Mouse (Mus musculus): ENCODE data around the gene Rag1.
A peak's percentile ranks its signal among the peaks of the same experiment; 100 is the strongest.

Gene Rag1

DNA sequence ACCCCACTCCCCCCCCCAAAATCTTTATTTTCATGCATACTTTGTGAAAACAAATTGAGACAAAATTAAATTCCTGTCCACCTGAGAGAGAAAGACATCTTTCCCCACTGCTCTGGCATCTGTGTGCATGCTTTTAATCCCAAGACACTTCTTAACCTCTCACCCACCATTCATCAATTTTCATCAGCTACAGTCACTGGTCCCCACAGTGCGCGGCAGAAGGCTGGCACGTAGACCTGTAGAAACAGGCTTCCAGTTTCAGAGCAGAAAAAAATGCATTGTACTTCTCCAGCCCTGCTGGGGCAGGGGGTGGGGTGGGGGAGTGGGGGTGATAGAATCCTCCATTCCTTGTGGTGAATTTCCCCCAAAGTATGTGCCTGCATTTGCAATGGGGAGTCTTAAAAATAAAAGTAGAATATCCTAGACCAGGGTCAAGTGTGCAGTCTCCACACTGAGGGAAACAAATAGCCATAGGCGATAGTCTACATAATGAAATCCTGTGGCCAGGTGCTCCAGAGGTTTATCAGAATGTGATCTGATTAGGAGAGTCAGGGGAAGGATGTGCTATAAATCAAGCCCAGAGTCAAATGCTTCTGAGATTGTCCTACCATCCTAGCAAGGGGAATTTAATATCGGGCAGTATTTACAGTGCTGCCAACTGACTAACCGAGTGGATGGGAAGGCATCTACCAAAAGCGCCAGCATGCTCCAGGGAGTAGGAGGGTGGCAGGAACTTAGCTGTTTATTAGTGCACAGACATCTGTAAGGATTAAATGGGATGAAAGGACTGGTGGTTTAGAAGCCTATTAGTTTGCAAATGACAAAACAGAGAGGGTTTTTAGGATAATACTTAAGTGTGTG, 10.1 kb downstream of the Rag1 start:
- no peak for DNase-seq (ENCODE audit: low spot score in 2 of 2)

DNA sequence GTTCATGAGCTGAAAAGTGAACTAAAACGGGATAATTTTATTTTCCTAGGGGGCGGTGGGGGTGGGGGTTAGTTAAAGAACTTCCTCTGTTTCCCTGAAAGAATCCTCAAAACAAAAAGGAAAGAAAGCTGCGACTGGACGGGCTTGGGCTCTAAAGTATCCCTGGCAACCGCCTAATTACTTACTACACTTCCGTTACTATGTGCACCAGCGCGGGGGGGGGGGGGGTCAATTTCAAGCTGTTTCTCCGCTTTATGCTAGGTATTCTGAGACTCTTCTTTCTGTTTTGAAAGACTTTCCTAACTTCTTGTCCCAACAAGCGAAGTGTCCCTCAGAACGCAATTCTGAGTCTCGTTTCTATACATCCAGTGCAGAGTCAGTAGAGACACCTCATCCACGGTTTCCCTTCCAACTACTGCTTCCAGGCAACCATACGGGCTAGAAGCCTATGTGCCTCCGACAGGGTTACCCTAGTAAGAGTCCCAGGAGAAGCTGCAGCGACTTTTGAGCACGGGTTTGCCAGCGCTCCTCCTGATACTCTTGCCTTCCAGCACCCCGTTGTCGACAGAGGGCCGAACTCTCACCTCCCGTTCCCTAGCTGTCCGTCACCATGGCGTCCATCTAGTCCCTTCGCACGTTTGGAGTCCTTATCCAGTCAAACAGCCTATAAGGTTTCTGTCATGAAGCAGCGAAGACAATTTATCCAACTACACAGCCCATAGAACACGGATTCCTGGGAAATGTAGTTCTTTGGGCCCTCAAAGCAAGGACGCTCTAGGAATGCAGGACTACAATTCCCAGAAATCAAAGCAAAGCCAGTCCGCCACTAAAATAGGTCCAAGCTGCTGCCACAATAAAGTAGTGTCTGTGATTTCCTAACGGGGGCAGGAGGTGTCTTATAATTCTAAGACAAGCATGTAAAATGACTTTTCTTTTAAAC, 20.7 kb downstream of the Rag1 start:
- DNase-seq (ENCODE audit: low spot score in 2 of 2) = peak; percentile 63 to 70

DNA sequence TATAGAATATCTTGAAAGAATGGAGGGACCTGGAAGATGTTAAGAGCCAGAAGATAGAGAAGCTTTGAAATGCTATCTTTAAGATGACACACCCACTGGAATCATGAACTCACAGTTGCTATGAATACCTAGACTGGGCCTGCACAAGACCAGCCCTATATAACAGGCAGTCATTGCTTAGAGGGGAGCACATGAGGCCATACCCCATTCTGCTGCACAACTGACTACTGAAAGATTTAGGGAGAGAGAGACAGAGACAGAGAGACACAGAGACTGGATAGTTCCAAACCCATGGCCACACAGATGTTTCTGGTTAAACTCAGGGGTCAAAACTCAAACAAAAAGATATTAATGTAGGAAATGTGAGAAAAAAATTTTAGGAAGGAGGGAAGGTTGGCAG, 22.1 kb downstream of the Rag1 start:
- no peak for DNase-seq (ENCODE audit: low spot score in 2 of 2)

DNA sequence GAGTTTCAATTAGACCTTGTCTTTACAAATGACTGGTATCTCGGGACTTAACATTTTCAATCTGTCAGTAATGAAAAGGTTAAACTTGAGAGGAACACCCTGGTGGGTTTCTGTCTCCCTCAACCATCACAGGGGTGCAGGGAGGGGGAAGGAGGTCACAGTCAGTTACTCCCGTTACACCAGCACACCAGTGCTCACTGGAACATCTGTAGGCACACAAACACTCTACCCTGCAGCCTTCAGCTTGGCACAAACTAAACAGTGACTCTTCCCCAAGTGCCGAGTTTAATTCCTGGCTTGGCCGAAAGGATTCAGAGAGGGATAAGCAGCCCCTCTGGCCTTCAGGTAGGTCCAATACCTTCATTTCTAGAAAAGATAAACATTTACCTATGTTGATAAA, 24.8 kb downstream of the Rag1 start, which contains the start of gene Rag2:
Gene Rag2, plus strand, starts transcription at position 193 of the 400 bp plus-strand sequence.
- no peak for DNase-seq (ENCODE audit: low spot score in 2 of 2)

DNA sequence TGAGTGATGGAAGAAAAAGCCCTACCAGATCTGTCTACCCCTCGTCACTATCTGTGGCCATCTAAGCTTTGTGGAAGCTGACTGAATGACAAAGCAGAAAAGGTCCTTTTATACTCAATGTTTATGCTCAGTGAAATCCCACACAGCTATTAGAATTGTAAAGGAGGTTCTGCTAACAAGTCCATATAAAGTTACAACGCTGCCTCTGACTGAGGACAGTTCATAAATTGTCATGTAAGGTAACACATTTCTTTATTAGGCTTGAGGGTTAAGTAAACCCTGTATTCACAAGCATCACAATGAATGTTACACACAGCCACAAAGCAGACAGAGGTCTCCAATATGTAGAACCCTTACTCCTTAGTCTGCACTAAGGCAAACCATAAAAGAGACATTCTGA, 25.3 kb downstream of the Rag1 start:
- no peak for DNase-seq (ENCODE audit: low spot score in 2 of 2)

DNA sequence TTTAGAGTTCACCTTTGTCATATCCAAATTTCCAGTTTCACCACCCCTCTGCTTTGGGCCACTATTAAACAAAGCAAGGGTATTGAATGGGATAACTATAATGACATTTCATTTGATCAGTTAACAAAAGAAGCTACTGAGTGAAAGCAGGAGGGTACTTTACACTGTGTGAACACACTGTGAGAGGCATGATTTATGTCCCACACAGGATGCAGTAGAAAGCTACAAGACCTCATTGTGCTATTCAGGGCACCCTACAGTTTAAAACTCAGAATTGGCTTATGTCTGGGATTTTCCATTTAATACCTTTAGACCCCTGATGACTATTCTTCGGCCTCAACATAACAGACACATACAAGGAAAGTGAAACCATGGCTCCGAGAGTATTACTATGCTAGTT, 26.3 kb downstream of the Rag1 start:
- DNase-seq (ENCODE audit: low spot score in 2 of 2) = no peak

DNA sequence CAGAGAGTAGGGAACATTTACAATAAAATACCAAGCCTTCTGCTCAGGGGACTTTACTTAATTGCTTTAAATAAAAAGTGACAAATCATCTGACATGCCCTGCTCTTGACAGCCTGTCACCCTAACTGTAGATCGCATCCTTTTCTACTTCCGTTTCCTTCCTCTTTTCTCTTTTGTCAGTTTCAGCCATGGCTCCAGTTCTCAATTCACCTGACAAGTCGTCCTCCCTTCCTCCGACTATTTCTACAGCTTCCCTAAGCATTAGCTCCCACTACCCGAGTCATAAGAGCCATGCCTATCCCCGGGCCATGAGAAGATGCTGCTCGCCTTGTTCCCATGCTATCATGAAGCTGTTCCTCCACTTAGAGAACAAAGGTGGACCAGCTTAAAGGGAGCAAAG, 27.7 kb downstream of the Rag1 start:
- no peak for DNase-seq (ENCODE audit: low spot score in 2 of 2)

DNA sequence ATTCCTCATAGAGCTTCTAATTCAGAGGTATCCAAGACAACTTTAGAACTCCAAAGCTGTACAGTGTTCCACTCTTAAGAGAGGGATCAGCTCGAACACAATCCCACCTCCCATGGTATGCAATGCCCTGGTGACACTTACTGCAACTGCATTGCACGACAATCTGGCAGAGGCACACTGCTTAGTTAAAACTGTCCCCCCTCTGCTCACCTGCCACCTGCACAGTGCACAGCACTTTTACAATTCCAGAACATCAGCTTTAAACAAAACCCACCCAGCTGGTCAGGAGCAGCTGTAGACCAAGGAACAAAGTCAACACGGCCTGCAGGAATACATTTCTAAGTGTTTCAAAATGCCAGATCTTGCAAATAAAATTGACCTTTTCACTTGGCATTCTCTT, 28.4 kb downstream of the Rag1 start:
- DNase-seq (ENCODE audit: low spot score in 2 of 2) = no peak

DNA sequence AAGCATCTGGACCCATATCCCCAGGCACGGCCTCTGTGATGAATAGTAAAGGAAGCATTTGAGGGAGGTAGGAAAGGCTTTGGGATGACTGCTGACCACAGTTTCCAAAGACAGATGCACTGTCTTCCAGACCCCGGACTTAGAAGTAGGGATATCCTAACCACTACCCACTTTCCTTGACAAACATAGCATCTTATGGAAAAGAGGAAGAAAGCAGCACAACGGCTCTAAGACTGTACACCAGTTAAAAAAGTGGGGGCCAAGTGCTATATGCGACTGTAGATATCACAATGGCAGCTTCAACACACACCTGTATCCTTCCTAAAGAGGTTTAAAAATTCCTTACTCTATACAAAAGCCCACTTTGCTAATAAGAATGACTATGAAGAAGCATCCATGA, 30.9 kb downstream of the Rag1 start:
- no peak for DNase-seq (ENCODE audit: low spot score in 2 of 2)

DNA sequence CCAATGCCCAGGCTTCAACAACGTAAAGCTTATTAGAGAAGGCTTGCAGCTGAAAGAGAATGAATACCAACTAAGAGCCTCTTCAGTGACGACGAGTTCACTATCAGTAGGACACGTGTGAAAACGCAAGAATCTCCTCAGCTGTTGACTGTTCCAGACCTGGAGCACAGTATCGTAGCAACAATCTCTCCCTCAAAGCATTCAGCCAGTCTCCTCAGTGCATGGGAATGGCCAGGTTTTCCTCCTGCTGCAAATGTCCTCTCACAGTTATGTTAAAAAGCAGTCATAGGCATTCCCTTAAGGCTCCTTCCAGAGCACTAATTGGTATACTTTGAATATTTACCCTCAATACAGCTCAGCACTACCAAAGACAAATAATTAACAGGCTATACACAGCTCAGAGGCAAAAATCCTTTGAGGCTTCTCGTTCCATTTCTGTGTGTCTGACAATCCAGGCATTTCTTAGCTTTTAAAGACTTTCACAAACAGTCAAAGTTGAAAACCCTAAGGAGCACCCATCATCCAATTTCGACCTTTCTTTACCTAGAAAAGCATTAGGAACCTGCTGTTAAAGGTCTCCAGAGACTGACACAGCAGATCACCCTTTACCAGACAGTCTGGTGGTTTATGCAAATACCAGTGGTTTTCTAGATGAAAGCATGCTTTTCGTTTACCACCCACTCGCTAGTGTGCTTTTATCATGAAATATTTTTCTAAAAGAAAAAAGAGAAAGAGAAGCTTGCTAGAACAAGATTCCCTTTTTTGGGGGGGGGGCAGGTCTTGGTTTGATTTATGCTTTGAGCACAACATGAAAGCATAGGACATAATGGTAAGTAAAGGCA, 33.6 kb downstream of the Rag1 start:
- DNase-seq (ENCODE audit: low spot score in 2 of 2) = no peak

DNA sequence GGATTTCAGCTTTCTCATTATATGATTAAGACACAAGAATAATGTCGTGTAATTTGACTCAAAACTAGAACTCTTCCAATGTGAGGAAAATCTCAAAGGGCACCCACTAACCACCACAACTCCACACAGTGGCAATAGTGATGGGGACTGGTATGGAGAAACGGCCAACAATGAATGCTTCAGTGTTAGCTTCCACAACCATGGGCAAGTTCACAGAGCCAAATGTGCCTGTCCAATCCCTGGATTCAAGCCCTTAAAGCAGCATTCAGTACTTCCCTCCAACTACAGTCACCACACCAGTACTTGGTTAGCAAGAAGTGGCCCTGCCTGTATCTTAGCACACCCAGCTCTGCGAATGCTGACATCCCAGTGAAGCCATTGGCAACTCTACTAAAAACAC, 38.4 kb downstream of the Rag1 start:
- DNase-seq (ENCODE audit: low spot score in 2 of 2) = no peak

DNA sequence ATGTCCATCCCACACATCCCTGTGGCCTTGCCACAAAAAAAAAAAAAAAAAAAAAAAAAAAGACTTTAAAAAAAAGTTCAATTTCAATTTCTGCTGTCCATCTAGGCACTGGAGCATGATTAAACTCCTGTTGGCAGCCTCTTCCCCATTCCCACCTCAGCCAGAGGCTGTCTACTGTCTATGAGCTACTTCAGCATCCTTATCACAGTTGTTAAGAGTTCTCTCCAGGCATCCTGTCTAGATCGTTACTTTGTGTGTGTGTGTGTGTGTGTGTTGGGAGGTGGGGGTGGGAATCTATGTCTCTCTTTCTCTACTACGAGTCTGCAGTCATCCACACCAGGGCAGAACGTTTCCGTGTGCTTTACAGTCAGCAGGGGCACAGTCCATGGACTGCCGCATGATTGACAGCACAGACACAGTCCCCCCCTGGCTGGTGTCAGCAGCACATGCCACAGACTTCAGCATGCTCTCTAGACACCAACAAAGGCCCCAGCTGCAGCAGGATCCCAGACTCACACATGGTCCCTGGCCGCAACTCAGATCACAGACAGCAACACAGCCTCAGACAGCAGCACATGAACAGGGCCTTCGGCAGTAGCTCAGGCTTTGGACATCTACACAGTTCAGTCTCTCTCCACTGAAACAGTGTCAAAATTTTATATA, 40.9 kb downstream of the Rag1 start:
- DNase-seq (ENCODE audit: low spot score in 2 of 2) = no peak

DNA sequence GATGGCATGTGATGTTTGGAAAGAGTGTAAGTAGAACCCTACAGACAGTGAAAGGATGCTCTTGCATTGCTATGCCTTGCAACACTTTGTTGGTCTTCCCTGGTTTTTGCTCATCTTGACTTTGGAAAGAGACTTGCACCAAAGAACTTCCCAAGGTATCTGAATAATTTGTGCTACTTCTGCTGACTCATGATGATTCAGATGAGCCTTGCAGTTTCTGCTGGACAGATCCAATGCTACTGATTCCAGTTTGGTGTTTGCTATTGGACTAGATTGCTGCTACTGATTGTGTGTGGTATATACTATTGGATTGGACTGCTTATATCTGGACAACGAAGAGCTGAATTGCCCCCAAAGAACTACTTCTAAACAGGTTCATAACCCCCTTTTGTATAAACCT, 46.2 kb downstream of the Rag1 start:
- no peak for DNase-seq (ENCODE audit: low spot score in 2 of 2)

DNA sequence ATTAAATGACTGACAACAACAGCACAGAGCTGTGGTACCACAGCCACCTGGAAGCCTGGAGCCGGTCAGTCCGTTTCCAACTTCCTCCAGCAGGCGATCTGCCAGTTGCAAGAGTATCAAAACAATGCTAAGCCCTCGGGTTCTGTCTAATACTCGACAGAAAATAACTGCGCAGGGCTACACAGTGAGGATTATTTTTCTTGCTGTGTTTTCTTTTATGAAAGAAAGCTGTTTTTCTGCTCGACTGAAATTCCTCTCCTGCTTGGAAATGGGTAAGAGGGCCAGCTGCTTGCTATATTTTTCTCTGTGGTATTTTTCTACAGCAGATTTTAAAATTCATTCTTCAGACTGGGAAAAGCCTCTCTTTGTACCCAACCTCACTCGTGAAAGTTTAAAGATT, 48.6 kb downstream of the Rag1 start:
- no peak for DNase-seq (ENCODE audit: low spot score in 2 of 2)

DNA sequence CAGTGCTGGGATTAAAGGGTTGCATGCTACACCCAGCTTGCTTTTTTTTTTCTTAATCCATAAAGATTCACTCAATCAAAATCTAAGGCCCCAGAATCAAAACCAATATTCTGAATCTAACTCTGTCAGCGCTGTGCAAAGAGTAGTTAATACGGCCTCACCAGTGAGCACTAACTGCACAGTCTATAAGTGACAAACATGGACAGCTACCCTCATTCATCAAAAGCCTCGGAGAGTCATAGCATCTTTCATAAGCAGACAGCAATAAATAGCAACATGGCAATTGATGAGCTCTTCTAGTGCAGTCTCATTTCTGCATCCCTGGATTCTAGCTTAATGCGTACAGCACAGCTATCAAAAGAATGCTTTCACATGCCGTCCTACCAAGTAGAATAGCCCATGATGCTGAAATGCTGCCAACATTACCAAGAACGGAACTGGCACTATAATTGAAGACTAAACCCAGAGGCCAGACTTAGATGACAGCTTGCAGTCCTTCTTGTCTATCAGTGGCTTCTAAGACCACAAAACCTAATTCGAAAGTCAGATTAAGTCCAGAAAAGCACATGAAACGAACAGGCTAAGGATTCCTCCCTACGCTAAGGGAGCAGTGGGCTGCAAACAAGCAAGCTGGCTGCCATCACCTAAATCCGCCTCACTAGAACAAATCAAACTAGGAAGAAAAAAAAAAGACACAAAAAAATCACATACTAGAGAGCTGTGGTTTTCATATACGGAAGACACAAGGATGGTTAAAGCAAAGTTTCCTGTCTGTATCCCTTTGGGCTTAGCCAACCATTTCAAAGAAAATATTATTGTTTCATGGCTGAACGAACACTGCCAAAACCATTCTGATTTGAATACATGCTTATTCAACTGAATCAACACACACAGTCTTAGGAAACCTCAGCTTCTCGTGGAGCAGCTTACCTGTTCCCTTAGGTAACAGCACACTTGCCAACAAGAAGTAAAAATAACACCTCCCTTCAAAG, 50.8 kb downstream of the Rag1 start:
- DNase-seq (ENCODE audit: low spot score in 2 of 2) = no peak

DNA sequence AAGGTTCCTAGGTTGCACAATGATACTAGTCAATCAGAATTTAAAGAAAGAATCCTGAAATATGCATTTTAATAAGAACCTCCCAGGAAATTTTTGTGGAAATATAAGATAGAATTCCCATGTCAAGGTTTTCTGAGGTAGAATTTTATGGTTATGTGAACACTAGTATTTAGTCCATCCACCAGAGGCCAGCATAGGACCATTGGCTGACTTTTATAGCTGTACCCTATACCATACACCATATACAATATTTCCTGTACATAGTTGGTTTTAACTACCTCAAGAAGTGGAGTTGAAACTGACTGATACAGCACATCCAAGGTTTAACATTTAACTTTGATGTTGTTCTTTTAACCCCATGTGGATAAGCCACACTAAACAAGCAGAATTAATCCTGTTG, 52.1 kb downstream of the Rag1 start:
- no peak for DNase-seq (ENCODE audit: low spot score in 2 of 2)

DNA sequence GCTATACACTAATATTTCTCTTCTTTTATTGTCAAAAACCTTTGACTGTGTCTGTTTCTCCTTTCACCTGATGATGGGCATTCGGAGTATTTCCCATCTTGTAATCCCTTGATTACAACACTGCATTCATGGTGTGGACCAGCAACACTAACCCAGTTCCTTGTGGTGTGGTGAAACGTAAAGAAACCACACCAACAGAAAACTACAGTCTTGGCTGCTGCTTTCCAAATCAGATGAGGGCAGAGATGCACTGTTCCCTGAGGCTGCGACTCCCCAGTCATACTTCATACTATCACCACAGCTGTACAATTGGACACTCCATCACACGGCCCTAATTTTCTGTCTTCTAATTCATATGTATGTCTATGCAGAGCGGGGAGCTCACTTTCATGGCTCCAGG, 54.6 kb downstream of the Rag1 start:
- DNase-seq (ENCODE audit: low spot score in 2 of 2) = no peak

DNA sequence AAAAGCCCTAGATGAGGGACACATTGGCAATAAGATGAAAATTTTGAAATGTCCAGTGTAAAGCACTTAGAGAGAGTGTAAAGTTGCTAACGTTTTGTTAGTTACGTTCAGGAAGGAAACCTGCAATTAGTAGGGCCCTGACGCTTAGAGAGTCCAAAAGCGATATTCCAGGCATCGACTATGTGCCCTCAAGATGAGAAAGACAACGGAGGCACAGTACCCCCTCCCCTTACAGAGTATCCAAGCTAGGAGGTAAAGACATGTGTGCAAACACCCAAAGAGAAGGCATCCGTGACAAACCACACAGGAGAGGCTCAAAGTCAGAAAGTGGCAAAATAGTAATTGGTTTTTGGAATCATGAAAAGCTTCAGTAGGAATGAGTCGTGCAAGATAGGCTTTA, 56.4 kb downstream of the Rag1 start:
- no peak for DNase-seq (ENCODE audit: low spot score in 2 of 2)

DNA sequence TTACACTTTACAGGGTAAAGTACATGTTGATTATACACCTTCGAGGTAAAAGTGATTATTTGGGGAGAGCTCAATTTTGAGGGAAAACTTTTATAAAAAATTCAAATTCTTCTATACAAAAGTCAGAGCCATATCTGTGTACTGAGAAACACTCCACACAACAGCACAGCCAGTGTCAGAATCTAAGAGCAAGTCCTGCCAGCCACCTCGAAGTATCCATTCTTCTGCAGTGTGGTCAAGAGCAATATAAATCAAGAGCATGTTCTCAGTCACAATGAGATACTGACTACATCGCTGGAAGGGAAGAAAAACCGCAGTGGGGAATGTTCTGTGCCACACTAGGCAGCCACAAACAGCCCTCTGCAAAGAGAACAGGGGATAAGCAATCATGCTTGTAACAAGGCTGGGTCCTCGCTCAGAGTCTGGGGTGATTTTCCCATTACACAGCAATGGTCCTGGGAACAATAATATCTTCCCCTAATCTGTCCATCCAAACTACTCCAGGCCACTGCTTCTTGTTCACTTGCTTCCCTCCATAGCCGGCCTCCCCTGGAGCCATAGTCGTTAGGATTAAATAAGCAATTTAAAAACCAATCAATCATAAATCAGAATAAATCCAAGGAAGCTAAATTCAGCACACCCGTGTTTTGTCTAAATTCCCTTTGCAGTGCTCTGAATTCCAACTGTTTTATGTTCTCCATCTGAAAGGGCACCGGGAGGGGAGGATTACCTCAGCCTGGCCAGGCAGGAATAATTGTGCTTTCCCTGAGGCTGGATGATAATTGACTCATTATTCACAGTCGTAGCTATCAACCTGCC, 57.1 kb downstream of the Rag1 start:
- DNase-seq (ENCODE audit: low spot score in 2 of 2) = no peak

Measured in urinary bladder, postnatal 4 days (tissue).